Mouse (Mus musculus) urinary bladder, adult 18-20 months (tissue): ENCODE data around the gene Cald1.

Experiments used
- DNase-seq, 2 experiments: peaks; one replicate each; pipeline ENCODE4 v3.0.0; 2022; ENCODE audit warnings: low spot score in 2 of 2, mixed read lengths in 2 of 2

The Cald1 gene

DNA sequence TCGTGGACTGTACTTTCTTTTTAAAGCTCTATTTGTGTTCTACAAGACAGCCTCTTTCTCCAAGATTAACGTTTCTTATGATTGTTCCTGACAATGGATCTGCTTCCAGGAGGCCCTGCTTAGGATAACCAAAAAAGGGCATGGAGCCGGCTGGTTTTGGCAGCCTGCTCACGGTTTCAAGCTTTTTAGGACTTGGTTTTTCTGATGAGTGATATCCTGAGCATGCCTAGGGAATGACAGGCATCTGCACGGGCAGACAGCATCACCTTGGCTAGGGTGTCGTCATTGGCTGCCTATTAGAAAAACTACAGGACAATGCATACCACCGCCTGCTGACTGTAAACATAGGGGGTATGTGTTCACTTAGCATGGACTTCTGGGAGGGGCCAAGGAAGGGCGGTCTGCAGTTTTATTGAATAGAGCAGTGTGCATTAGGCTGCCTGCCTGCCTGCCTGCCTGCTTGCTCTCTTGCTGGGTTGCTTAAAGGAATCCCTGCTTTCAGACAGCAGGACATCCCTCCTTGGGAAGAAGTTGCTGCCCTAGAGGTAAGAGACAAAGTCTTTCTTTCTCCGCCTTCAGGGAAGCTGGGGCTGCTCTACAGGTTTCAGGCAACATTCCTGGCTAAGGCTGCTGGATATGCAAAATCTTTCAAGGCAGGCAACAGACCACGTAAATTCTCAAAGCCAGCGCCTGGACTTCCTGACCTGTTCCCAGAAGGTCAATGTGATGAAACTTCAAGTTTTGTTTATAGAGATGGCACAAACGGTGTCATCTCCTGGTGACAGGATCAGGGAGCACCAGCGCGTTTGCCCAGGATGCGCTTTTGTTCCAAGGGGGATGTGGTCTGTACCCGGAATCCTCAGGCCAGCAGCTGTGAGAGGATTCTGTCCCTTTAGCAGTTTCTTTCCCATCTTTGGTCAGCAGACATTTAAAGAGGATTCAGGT lies at the start of gene Cald1:
Gene Cald1 (plus strand): TSS at position 380 of the 945 bp plus-strand sequence.
- DNase-seq, result peak; percentile 18 to 31

- peak; percentile 25 to 29 for DNase-seq
Measured at GRCm38 (mm10) chr6:34549017-34549416, 49.3 kb upstream of the Cald1 start.

DNA sequence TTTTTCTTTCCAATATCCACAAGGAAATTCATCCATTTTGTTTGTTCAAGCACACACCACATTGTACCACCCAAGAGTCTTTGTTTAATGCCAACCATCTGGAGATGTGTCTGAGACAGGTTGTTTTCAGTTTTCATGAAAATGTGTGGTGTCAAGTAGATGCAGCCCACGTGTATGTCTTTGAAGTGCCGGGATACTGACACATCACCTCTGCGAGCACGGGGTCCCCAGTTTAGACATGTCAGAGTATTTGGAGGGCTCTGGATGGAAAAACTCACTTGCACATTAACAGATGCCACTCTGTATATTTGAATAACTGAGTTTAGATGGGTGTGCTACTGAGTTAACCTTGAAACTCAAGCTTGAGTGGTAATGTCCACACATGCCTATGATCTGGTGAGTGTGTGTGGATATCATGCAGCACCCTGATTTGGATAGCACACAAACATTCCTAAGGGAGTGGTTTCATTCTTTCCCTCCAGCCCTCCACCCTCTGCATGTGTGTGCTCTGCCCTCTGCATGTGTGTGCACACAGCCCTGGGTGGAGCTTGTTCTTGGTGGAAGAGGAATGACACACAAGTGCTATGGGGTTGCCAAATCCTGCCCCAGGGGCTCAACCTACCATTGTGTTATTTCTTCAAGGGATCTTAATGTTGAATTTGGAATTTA lies 45.7 kb upstream of the Cald1 start:
- DNase-seq, result no peak

- DNase-seq, result no peak
Measured at GRCm38 (mm10) chr6:34554291-34554997, 43.9 kb upstream of the Cald1 start.

DNA sequence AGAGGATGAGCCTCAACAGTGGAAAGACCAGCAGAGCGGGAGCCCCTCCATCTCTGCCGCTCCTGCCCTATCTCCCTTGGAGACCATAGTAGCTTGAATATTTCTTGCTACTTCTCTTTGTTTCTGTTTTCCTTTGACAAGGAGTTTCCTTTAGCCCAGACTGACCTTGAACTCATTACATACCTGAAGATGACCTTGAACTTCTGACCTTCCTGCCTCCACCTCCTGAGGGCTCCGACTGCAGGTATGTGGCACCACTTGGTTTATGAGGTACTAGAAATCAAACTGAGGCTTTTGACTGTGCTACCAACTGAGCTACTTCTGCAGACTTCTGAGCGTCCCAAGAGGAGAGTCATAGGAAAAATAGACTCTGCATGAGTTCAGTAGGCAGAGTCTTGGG lies 38.8 kb upstream of the Cald1 start:
- DNase-seq, result no peak

GRCm38 (mm10) chr6:34565176-34565880 lies 33.0 kb upstream of the Cald1 start:
- DNase-seq, result no peak

GRCm38 (mm10) chr6:34567298-34567697 lies 31.0 kb upstream of the Cald1 start:
- DNase-seq, result no peak

DNA sequence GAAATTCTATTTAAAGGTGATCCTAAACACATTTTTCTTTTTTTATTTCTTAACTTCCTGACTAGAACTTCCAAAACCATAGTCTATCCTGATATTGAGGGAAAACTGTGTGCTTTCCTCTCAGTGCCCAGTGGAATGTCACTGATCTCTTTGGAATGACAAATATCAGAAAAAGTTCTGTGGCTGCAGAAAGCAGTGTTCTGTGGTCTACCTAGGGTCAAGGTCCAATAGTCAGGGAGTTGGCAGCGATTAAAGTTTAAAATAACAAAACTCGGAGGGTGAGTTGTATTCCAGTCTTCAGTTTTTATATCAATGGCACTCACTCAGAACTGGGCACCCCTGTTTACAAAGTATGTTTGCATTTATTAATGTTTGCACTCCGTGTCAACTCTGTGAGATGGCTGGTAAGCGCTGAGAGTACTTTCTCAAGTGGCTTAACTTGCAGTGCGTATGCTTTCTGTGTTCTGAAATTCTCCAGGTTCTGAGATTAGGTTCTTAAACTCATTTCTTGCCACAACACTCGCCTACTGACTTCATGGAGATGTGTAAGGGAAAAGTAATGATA lies 18.7 kb upstream of the Cald1 start:
- no peak for DNase-seq

- DNase-seq, result no peak
Measured at GRCm38 (mm10) chr6:34583365-34583764, 14.9 kb upstream of the Cald1 start.

- no peak for DNase-seq
Measured at GRCm38 (mm10) chr6:34588066-34588465, 10.2 kb upstream of the Cald1 start.

GRCm38 (mm10) chr6:34590716-34591115 lies 7.6 kb upstream of the Cald1 start:
- no peak for DNase-seq

GRCm38 (mm10) chr6:34593353-34593752 lies 4.9 kb upstream of the Cald1 start:
- DNase-seq, result no peak

- no peak for DNase-seq
Measured at GRCm38 (mm10) chr6:34597316-34597715, 984 bp upstream of the Cald1 start.

GRCm38 (mm10) chr6:34599171-34599570 lies 871 bp downstream of the Cald1 start:
- DNase-seq, result no peak

DNA sequence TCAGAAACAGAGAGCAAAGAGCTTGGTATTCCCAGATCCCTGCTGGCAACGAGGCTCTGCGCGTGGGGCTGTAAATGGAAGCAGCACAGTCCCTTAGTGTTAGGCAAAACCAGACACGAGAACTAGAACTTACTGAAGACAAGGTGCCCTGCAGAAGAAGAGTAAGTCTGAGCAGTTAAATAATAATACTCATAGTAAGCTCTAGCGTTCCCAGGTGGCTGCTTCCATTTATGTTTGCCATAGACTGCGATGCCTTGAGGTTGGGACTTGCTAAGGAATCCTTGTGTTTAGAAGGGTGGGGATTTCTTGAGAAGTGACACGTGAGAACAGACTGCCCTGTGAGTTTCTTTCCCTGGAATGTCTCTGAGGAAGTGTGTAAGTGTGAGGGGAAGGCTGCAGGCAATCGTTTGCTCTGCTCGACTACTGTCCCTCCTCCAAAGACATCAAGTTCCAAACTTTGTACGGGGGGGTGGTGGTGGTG lies 1.4 kb downstream of the Cald1 start:
- DNase-seq, result no peak

DNA sequence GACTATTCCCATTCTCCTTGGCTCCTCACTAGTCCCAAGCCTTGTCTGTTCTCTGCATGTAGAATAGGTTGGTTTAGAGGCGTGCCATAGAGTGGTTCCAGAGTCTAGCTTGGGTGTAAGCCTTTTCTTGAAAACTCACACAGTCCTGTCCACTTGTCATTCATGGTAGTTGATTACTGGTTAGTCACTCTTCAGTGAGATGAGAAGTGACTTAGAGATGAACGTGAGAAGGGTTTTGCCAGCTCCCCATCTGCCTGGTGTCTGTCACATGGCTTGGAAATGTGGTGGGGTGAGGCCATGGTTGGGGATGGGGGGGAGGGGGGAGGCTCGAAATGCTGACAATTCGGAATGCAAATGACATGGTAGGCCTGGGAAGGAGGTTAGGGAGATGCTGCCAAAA lies 2.5 kb downstream of the Cald1 start:
- DNase-seq, result no peak

- no peak for DNase-seq
Measured at GRCm38 (mm10) chr6:34602091-34602490, 3.8 kb downstream of the Cald1 start.

DNA sequence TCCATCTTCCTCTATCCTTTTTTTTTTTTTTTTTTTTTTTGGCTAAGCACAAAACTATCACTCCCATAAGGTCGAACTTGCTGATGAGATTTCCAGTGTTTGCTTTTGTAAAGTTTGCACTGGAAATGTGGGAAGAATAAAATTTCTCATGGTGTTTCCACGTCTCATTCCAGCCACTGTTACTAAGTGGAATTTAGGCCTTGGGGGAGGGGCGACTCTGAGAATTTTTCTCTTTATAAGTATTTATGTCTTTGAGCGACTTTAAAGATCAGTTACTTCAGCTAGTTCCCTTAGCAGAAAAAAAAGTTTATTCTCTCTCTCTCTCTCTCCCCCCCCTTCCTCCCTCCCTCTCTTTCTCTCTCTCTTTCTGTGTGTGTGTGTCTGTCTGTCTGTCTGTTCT lies 8.1 kb downstream of the Cald1 start:
- no peak for DNase-seq

GRCm38 (mm10) chr6:34608603-34609002 lies 10.3 kb downstream of the Cald1 start:
- DNase-seq, result no peak

DNA sequence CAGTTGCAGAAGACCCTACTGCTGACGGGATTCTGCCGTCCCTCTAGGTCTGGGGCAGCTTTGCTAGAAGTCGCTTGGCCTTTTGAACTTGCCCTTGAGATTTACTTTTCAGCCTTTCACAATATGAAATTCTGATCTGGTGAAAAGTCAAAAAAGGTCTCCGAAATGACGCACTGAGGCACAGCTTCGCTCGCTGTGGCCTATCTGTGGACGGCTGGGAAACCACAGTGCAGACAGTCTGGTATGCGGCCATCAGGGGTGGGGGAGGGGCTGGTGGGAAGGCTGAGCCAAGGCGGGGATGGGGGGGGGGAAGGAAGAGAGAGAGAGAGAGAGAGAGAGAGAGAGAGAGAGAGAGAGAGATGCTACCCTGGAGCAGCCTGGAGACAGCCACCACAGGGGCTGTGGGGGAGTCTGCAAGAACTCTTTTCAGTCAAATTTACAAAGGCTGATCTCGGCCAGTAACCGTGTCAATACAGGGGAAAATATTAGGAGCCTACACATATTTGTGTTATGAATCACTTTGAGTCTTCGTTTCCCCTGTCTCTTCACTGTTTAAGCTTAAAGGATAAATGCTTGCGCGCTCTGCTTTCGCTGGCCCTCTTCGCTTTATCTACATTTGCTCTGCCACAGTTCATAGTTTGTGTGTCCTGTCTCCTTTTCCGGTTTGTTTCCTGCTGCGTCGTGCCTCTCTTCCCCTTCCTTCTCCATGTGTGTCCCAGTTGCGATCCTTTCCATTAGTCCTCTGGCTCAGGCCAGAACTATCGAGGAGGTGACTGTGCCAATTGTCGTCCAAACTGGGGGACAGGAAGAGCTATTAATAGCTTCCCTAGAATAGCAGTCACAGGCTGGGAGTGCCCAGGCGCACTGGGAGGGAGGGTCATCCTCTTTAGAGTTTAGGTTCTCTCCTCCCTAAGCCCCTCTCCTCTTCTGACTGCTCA lies 11.9 kb downstream of the Cald1 start:
- DNase-seq, result no peak
